Mouse (Mus musculus): ENCODE results near the gene Siah2. TPM values are rescaled to one million over a fixed set of nuclear protein-coding genes. Genes with fewer than 3 reads are reported as not detected.

The Siah2 gene
- total and polyA plus RNA-seq, 3 experiments, result 7.5 to 10.0 (median 9.4) TPM

GRCm38 (mm10) chr3:58716705-58717104 is 24.5 kb upstream of the Siah2 start:
- TF ChIP-seq POLR2AphosphoS5 (IDR thresholded peaks at IDR 0.05; ENCODE audit: insufficient replicate concordance, low read depth, low read length) (no peak), GATA2 (IDR thresholded peaks at IDR 0.05; ENCODE audit: borderline replicate concordance, low read depth, low read length) (no peak), TAL1 (conservative IDR thresholded peaks at IDR 0.05; ENCODE audit: low read depth, low read length) (no peak), GATA1 (IDR thresholded peaks at IDR 0.05; ENCODE audit: borderline replicate concordance, low read length) (no peak), CTCF (IDR thresholded peaks at IDR 0.05; ENCODE audit: low read depth, low read length) (no peak)
- Histone ChIP-seq H3K9me3 (replicated peaks) (peaks cover 5% of the 10 kb centered on the region), H3K36me3 (replicated peaks) (no peaks in the 10 kb centered on the region), H3K27me3 (ENCODE audit: insufficient read depth, low read length) (peaks cover 17% of the 10 kb centered on the region), H3K4me3 (ENCODE audit: low read depth, low read length) (no peak overlapping the region), H3K4me1 (ENCODE audit: insufficient read depth, low read depth, low read length) (no peaks in the 10 kb centered on the region)
- DNase-seq (ENCODE audit: low spot score) (no peak), ATAC-seq (ENCODE audit: extremely low read depth, insufficient number of reproducible peaks, low FRiP score, poor library complexity, severe bottlenecking) (no peak)

GRCm38 (mm10) chr3:58714767-58715166 is 22.6 kb upstream of the Siah2 start:
- DNase-seq (ENCODE audit: low spot score) (no peak), ATAC-seq (ENCODE audit: extremely low read depth, insufficient number of reproducible peaks, low FRiP score, poor library complexity, severe bottlenecking) (no peak)
- no peak for TF ChIP-seq GATA1 (IDR thresholded peaks at IDR 0.05; ENCODE audit: borderline replicate concordance, low read length)
- TF ChIP-seq GATA2 (IDR thresholded peaks at IDR 0.05; ENCODE audit: borderline replicate concordance, low read depth, low read length), result no peak
- TF ChIP-seq CTCF (IDR thresholded peaks at IDR 0.05; ENCODE audit: low read depth, low read length), result no peak
- no peak for TF ChIP-seq POLR2AphosphoS5 (IDR thresholded peaks at IDR 0.05; ENCODE audit: insufficient replicate concordance, low read depth, low read length)
- TF ChIP-seq TAL1 (conservative IDR thresholded peaks at IDR 0.05; ENCODE audit: low read depth, low read length), result no peak
- no peaks in the 10 kb centered on the region for H3K36me3 ChIP-seq (replicated peaks)
- H3K9me3 ChIP-seq (replicated peaks), result peaks cover 5% of the 10 kb centered on the region
- H3K27me3 ChIP-seq (ENCODE audit: insufficient read depth, low read length), result peaks cover 19% of the 10 kb centered on the region
- no peaks in the 10 kb centered on the region for H3K4me1 ChIP-seq (ENCODE audit: insufficient read depth, low read depth, low read length)
- H3K4me3 ChIP-seq (ENCODE audit: low read depth, low read length), result no peak overlapping the region

- Histone ChIP-seq H3K9me3 (replicated peaks) (peaks cover 5% of the 10 kb centered on the region), H3K27me3 (ENCODE audit: insufficient read depth, low read length) (peaks cover 16% of the 10 kb centered on the region), H3K4me3 (ENCODE audit: low read depth, low read length) (no peak overlapping the region), H3K4me1 (ENCODE audit: insufficient read depth, low read depth, low read length) (no peaks in the 10 kb centered on the region), H3K36me3 (replicated peaks) (no peaks in the 10 kb centered on the region)
- no peak for DNase-seq (ENCODE audit: low spot score)
- TF ChIP-seq GATA2 (IDR thresholded peaks at IDR 0.05; ENCODE audit: borderline replicate concordance, low read depth, low read length) (no peak), GATA1 (IDR thresholded peaks at IDR 0.05; ENCODE audit: borderline replicate concordance, low read length) (no peak), POLR2AphosphoS5 (IDR thresholded peaks at IDR 0.05; ENCODE audit: insufficient replicate concordance, low read depth, low read length) (no peak), TAL1 (conservative IDR thresholded peaks at IDR 0.05; ENCODE audit: low read depth, low read length) (no peak), CTCF (IDR thresholded peaks at IDR 0.05; ENCODE audit: low read depth, low read length) (no peak)
- no peak for ATAC-seq (ENCODE audit: extremely low read depth, insufficient number of reproducible peaks, low FRiP score, poor library complexity, severe bottlenecking)
These were observed 21.8 kb upstream of the Siah2 start for GRCm38 (mm10) chr3:58714034-58714433.

- peaks cover 14% of the 10 kb centered on the region for H3K27me3 ChIP-seq (ENCODE audit: insufficient read depth, low read length)
- no peaks in the 10 kb centered on the region for H3K36me3 ChIP-seq (replicated peaks)
- H3K9me3 ChIP-seq (replicated peaks), result peaks cover 5% of the 10 kb centered on the region
- no peak for ATAC-seq (ENCODE audit: extremely low read depth, insufficient number of reproducible peaks, low FRiP score, poor library complexity, severe bottlenecking)
- no peak for DNase-seq (ENCODE audit: low spot score)
- TF ChIP-seq CTCF (IDR thresholded peaks at IDR 0.05; ENCODE audit: low read depth, low read length) (no peak), GATA2 (IDR thresholded peaks at IDR 0.05; ENCODE audit: borderline replicate concordance, low read depth, low read length) (no peak), POLR2AphosphoS5 (IDR thresholded peaks at IDR 0.05; ENCODE audit: insufficient replicate concordance, low read depth, low read length) (no peak), TAL1 (conservative IDR thresholded peaks at IDR 0.05; ENCODE audit: low read depth, low read length) (no peak)
- no peaks in the 10 kb centered on the region for H3K4me1 ChIP-seq (ENCODE audit: insufficient read depth, low read depth, low read length)
- no peak overlapping the region for H3K4me3 ChIP-seq (ENCODE audit: low read depth, low read length)
These were observed 21.0 kb upstream of the Siah2 start for GRCm38 (mm10) chr3:58713191-58713590.

- Histone ChIP-seq H3K4me3 (ENCODE audit: low read depth, low read length) (no peak overlapping the region), H3K4me1 (ENCODE audit: insufficient read depth, low read depth, low read length) (no peaks in the 10 kb centered on the region), H3K27me3 (ENCODE audit: insufficient read depth, low read length) (no peaks in the 10 kb centered on the region; the same call in 1 of the 2 replicates), H3K9me3 (replicated peaks) (no peaks in the 10 kb centered on the region), H3K36me3 (replicated peaks) (no peaks in the 10 kb centered on the region)
- no peak for TF ChIP-seq POLR2AphosphoS5 (IDR thresholded peaks at IDR 0.05; ENCODE audit: insufficient replicate concordance, low read depth, low read length)
- TF ChIP-seq GATA1 (IDR thresholded peaks at IDR 0.05; ENCODE audit: borderline replicate concordance, low read length), result no peak
- no peak for TF ChIP-seq GATA2 (IDR thresholded peaks at IDR 0.05; ENCODE audit: borderline replicate concordance, low read depth, low read length)
- TF ChIP-seq CTCF (IDR thresholded peaks at IDR 0.05; ENCODE audit: low read depth, low read length), result no peak
- no peak for TF ChIP-seq TAL1 (conservative IDR thresholded peaks at IDR 0.05; ENCODE audit: low read depth, low read length)
- ATAC-seq (ENCODE audit: extremely low read depth, insufficient number of reproducible peaks, low FRiP score, poor library complexity, severe bottlenecking), result no peak
- no peak for DNase-seq (ENCODE audit: low spot score)
These were observed 12.3 kb upstream of the Siah2 start for GRCm38 (mm10) chr3:58704547-58704946.

GRCm38 (mm10) chr3:58703748-58704147 is 11.5 kb upstream of the Siah2 start:
- ATAC-seq (ENCODE audit: extremely low read depth, insufficient number of reproducible peaks, low FRiP score, poor library complexity, severe bottlenecking) (no peak), DNase-seq (ENCODE audit: low spot score) (no peak)
- H3K27me3 ChIP-seq (ENCODE audit: insufficient read depth, low read length), result no peaks in the 10 kb centered on the region; the same call in 1 of the 2 replicates
- H3K36me3 ChIP-seq (replicated peaks), result no peaks in the 10 kb centered on the region
- no peaks in the 10 kb centered on the region for H3K9me3 ChIP-seq (replicated peaks)
- TF ChIP-seq GATA1 (IDR thresholded peaks at IDR 0.05; ENCODE audit: borderline replicate concordance, low read length), result no peak
- TF ChIP-seq CTCF (IDR thresholded peaks at IDR 0.05; ENCODE audit: low read depth, low read length), result no peak
- TF ChIP-seq TAL1 (conservative IDR thresholded peaks at IDR 0.05; ENCODE audit: low read depth, low read length), result no peak
- no peak for TF ChIP-seq POLR2AphosphoS5 (IDR thresholded peaks at IDR 0.05; ENCODE audit: insufficient replicate concordance, low read depth, low read length)
- TF ChIP-seq GATA2 (IDR thresholded peaks at IDR 0.05; ENCODE audit: borderline replicate concordance, low read depth, low read length), result no peak
- no peak overlapping the region for H3K4me3 ChIP-seq (ENCODE audit: low read depth, low read length)
- no peaks in the 10 kb centered on the region for H3K4me1 ChIP-seq (ENCODE audit: insufficient read depth, low read depth, low read length)

Data from G1E (cell line).